Mouse (Mus musculus): ENCODE measurements around the gene Med16. TPM values are rescaled to one million over a fixed set of nuclear protein-coding genes. Genes with fewer than 3 reads are reported as not detected.

Gene Med16
- total and polyA plus RNA-seq, 3 experiments = 10.2 to 22.8 (median 12.1) TPM

- H3K4me1 ChIP-seq (ENCODE audit: control insufficient read depth in 1 of 2, insufficient read depth in 2 of 2) = peaks cover 11 to 36% of the 10 kb centered on the region in 2 experiments
- TF ChIP-seq ZNF384 (IDR thresholded peaks at IDR 0.05; ENCODE audit: low read depth, low read length) (no peak), JUN (IDR thresholded peaks at IDR 0.05; ENCODE audit: insufficient read depth, low read depth, low read length) (no peak), SMC3 (IDR thresholded peaks at IDR 0.05; ENCODE audit: low read depth, low read length) (no peak), TBP (conservative IDR thresholded peaks at IDR 0.05; ENCODE audit: low read depth, low read length) (no peak), SIN3A (IDR thresholded peaks at IDR 0.05; ENCODE audit: low read length) (0 out of 2 replicates have a peak, but pooled peaks have one; percentile 37), CTCF (conservative IDR thresholded peaks at IDR 0.05 in 1 of 2, IDR thresholded peaks at IDR 0.05 in 1 of 2; ENCODE audit: low read depth in 2 of 2, low read length in 2 of 2) (no peak)
- no peaks in the 10 kb centered on the region for H3K27me3 ChIP-seq (replicated peaks)
- H3K9me3 ChIP-seq (replicated peaks; ENCODE audit: low read length) = no peaks in the 10 kb centered on the region
- H3K4me2 ChIP-seq (ENCODE audit: insufficient read depth, low read depth, poor library complexity, severe bottlenecking) = peak overlapping the region; percentile 53
- dilution Hi-C loops (cut with MboI; ENCODE audit: extremely low pct_ligation_motif_present, extremely low pct_unique_long_range_greater_than_20kb, low sequenced_read_pairs) = no loop called here
- in situ Hi-C loops (cut with MboI; ENCODE audit: low pct_ligation_motif_present, low pct_unique_long_range_greater_than_20kb, low sequenced_read_pairs) = no loop called here
- peaks cover 59% of the 10 kb centered on the region for H3K79me2 ChIP-seq (replicated peaks; ENCODE audit: control insufficient read depth, extremely low read depth, insufficient read depth, poor library complexity, severe bottlenecking)
- H3K9ac ChIP-seq (ENCODE audit: insufficient read depth, low read depth) = peak overlapping the region; percentile 99
- peaks cover 57 to 61% of the 10 kb centered on the region in 2 experiments for H3K36me3 ChIP-seq (replicated peaks in 1 of 2; ENCODE audit: control insufficient read depth in 1 of 2, insufficient read depth in 1 of 2, low read length in 1 of 2)
- H3K4me3 ChIP-seq (replicated peaks in 1 of 3; ENCODE audit: low read depth in 2 of 3, low read length in 2 of 3, poor library complexity in 1 of 3) = peak overlapping the region; percentile 90 to 100 (median 100)
- H3K27ac ChIP-seq (ENCODE audit: insufficient read depth, low read depth) = no peak overlapping the region
- DNase-seq (ENCODE audit: extremely low read depth) = no peak
These were observed 51.8 kb downstream of the Med16 start for GRCm38 (mm10) chr10:79856704-79857451.

GRCm38 (mm10) chr10:79856280-79856679, 52.4 kb downstream of the Med16 start:
- TF ChIP-seq IRF4 (IDR thresholded peaks at IDR 0.05; ENCODE audit: low read depth, low read length) (no peak), TBP (conservative IDR thresholded peaks at IDR 0.05; ENCODE audit: low read depth, low read length) (no peak), JUND (conservative IDR thresholded peaks at IDR 0.05; ENCODE audit: low read depth, low read length) (no peak), MAFK (IDR thresholded peaks at IDR 0.05; ENCODE audit: insufficient replicate concordance, low read length) (no peak), GABPA (IDR thresholded peaks at IDR 0.05; ENCODE audit: insufficient replicate concordance, low read depth, low read length) (no peak), ETS1 (conservative IDR thresholded peaks at IDR 0.05; ENCODE audit: low read depth, low read length) (no peak), HCFC1 (IDR thresholded peaks at IDR 0.05; ENCODE audit: low read depth, low read length) (no peak), CHD2 (IDR thresholded peaks at IDR 0.05; ENCODE audit: low read length) (no peak), CHD1 (IDR thresholded peaks at IDR 0.05; ENCODE audit: low read depth, low read length) (no peak), MAZ (IDR thresholded peaks at IDR 0.05; ENCODE audit: low read depth, low read length) (no peak), ELF1 (IDR thresholded peaks at IDR 0.05; ENCODE audit: low read depth, low read length) (no peak), BHLHE40 (IDR thresholded peaks at IDR 0.05; ENCODE audit: low read depth, low read length) (no peak), MXI1 (IDR thresholded peaks at IDR 0.05; ENCODE audit: low read depth, low read length) (no peak), PAX5 (IDR thresholded peaks at IDR 0.05; ENCODE audit: low read length) (no peak), KAT2A (IDR thresholded peaks at IDR 0.05; ENCODE audit: insufficient replicate concordance, low read length) (no peak), MAX (IDR thresholded peaks at IDR 0.05; ENCODE audit: low read length) (no peak)
- Histone ChIP-seq H3K27me3 (replicated peaks) (no peaks in the 10 kb centered on the region), H3K27ac (ENCODE audit: insufficient read depth, low read depth) (no peak overlapping the region), H3K4me2 (ENCODE audit: insufficient read depth, low read depth, poor library complexity, severe bottlenecking) (peak overlapping the region; percentile 53), H3K4me3 (replicated peaks in 1 of 3; ENCODE audit: low read depth in 2 of 3, low read length in 2 of 3, poor library complexity in 1 of 3) (peak overlapping the region; percentile 90 to 100 (median 100)), H3K9me3 (replicated peaks; ENCODE audit: low read length) (no peaks in the 10 kb centered on the region), H3K36me3 (replicated peaks in 1 of 2; ENCODE audit: control insufficient read depth in 1 of 2, insufficient read depth in 1 of 2, low read length in 1 of 2) (peaks cover 51 to 55% of the 10 kb centered on the region in 2 experiments), H3K9ac (ENCODE audit: insufficient read depth, low read depth) (peak overlapping the region; percentile 99), H3K4me1 (ENCODE audit: control insufficient read depth in 1 of 2, insufficient read depth in 2 of 2) (peaks cover 15 to 42% of the 10 kb centered on the region in 2 experiments), H3K79me2 (replicated peaks; ENCODE audit: control insufficient read depth, extremely low read depth, insufficient read depth, poor library complexity, severe bottlenecking) (peaks cover 59% of the 10 kb centered on the region)
- dilution Hi-C loops (cut with MboI; ENCODE audit: extremely low pct_ligation_motif_present, extremely low pct_unique_long_range_greater_than_20kb, low sequenced_read_pairs) = no loop called here
- in situ Hi-C loops (cut with MboI; ENCODE audit: low pct_ligation_motif_present, low pct_unique_long_range_greater_than_20kb, low sequenced_read_pairs) = no loop called here
- no peak for DNase-seq (ENCODE audit: extremely low read depth)
